Mouse (Mus musculus): ENCODE measurements around the gene Gm11555. TPM values are rescaled to one million over a fixed set of nuclear protein-coding genes. Genes with fewer than 3 reads are reported as not detected.
"Not testable (repeated sequence)": the region's sequence is repeated elsewhere in the genome, so short reads cannot be mapped to it uniquely, and the experiment has no call there.

Gene Gm11555
- polyA plus RNA-seq, 1 experiment from 2014 or later = not detected

DNA sequence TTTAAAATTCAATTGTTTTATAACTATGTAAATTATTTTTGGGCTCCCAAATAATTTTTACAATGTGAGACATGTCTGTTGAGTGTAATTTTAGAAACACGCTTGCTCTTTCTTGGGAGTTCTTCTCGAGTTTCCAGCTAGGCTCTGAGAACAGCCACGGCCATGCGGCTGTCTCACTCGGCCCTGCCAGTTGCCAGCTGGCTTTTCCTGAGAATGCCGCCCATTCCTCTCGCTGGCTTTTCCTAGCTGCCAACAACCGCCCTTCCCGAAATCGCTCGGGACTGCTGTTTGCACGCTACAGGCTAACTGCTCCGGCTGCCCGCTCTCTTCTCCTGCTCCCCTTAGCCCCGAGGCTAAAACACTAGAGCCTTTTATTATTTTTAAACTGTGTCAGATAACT, 3.6 kb downstream of the Gm11555 start:
- no peak for DNase-seq (ENCODE audit: low spot score)
- 86% methylated on average over 15 of the region's 15 CpGs for WGBS

DNA sequence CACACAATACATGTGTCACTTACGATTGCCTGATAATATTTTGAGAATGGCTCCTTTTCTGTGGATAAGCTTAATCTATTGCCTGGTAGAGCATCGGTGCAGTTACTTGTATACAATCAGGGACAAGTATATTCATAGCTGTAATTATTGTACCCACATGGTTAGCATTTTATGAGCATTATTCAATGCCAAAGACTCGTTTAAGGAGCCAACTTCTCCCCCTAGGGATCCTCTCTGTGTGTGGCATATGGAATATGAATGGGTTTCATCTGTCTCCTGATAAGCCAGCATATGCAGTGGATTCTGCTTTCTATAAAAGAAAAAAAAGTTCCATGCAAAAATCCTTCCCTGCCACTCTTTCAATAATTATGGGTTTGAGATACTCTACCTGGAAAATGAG, 5.7 kb downstream of the Gm11555 start:
- Histone ChIP-seq H3K27me3 (replicated peaks; ENCODE audit: control insufficient read depth, insufficient read depth, low read length) (no peaks in the 10 kb centered on the region), H3K4me3 (ENCODE audit: low read depth, low read length) (no peak overlapping the region), H3K9ac (ENCODE audit: low read length) (no peak overlapping the region), H3K4me2 (ENCODE audit: low read length) (no peak overlapping the region), H3K9me3 (ENCODE audit: control insufficient read depth, low read length) (no peaks in the 10 kb centered on the region), H3K27ac (ENCODE audit: low read depth) (no peak overlapping the region), H3K4me1 (replicated peaks; ENCODE audit: control insufficient read depth, insufficient read depth, low read length) (no peaks in the 10 kb centered on the region), H3K36me3 (ENCODE audit: control insufficient read depth, insufficient read depth, low read length) (no peaks in the 10 kb centered on the region)
- ATAC-seq (replicated peaks; ENCODE audit: low FRiP score, low TSS enrichment, low read depth) (no peak), DNase-seq (ENCODE audit: low spot score) (no peak)
- WGBS = 74% methylated on average over 3 of the region's 3 CpGs

More for the DNA sequence above, 3.6 kb downstream of the Gm11555 start:
- Histone ChIP-seq H3K4me3 (ENCODE audit: low read depth, low read length) (no peak overlapping the region), H3K9ac (ENCODE audit: low read length) (no peak overlapping the region), H3K27me3 (replicated peaks; ENCODE audit: control insufficient read depth, insufficient read depth, low read length) (no peaks in the 10 kb centered on the region), H3K4me2 (ENCODE audit: low read length) (no peak overlapping the region), H3K36me3 (ENCODE audit: control insufficient read depth, insufficient read depth, low read length) (no peaks in the 10 kb centered on the region), H3K4me1 (replicated peaks; ENCODE audit: control insufficient read depth, insufficient read depth, low read length) (no peaks in the 10 kb centered on the region), H3K27ac (ENCODE audit: low read depth) (no peak overlapping the region), H3K9me3 (ENCODE audit: control insufficient read depth, low read length) (no peaks in the 10 kb centered on the region)
- ATAC-seq (replicated peaks; ENCODE audit: low FRiP score, low TSS enrichment, low read depth) = no peak

- not testable (repeated sequence) for H3K36me3 ChIP-seq (ENCODE audit: control insufficient read depth, insufficient read depth, low read length); H3K9me3 ChIP-seq (ENCODE audit: control insufficient read depth, low read length); H3K4me3 ChIP-seq (ENCODE audit: low read depth, low read length); DNase-seq (ENCODE audit: low spot score); ATAC-seq (replicated peaks; ENCODE audit: low FRiP score, low TSS enrichment, low read depth); H3K9ac ChIP-seq (ENCODE audit: low read length); H3K27ac ChIP-seq (ENCODE audit: low read depth); H3K4me1 ChIP-seq (replicated peaks; ENCODE audit: control insufficient read depth, insufficient read depth, low read length); H3K4me2 ChIP-seq (ENCODE audit: low read length); H3K27me3 ChIP-seq (replicated peaks; ENCODE audit: control insufficient read depth, insufficient read depth, low read length)
- 77% methylated on average over 9 of the region's 9 CpGs for WGBS
Observed at GRCm38 (mm10) chr11:99643635-99644139, 6.3 kb downstream of the Gm11555 start, which contains the start of gene Krtap4-7. Krtap4-7 (minus strand) TSS chr11:99644089.

- H3K27ac ChIP-seq (ENCODE audit: low read depth) = no peak overlapping the region
- H3K4me2 ChIP-seq (ENCODE audit: low read length) = no peak overlapping the region
- no peaks in the 10 kb centered on the region for H3K4me1 ChIP-seq (replicated peaks; ENCODE audit: control insufficient read depth, insufficient read depth, low read length)
- no peak overlapping the region for H3K9ac ChIP-seq (ENCODE audit: low read length)
- DNase-seq (ENCODE audit: low spot score) = no peak
- no peaks in the 10 kb centered on the region for H3K36me3 ChIP-seq (ENCODE audit: control insufficient read depth, insufficient read depth, low read length)
- 23% methylated on average over 1 of the region's 1 CpGs for WGBS
- ATAC-seq (replicated peaks; ENCODE audit: low FRiP score, low TSS enrichment, low read depth) = no peak
- H3K27me3 ChIP-seq (replicated peaks; ENCODE audit: control insufficient read depth, insufficient read depth, low read length) = no peaks in the 10 kb centered on the region
- H3K4me3 ChIP-seq (ENCODE audit: low read depth, low read length) = no peak overlapping the region
- no peaks in the 10 kb centered on the region for H3K9me3 ChIP-seq (ENCODE audit: control insufficient read depth, low read length)
Observed at GRCm38 (mm10) chr11:99640926-99641325, 9.1 kb downstream of the Gm11555 start.

DNA sequence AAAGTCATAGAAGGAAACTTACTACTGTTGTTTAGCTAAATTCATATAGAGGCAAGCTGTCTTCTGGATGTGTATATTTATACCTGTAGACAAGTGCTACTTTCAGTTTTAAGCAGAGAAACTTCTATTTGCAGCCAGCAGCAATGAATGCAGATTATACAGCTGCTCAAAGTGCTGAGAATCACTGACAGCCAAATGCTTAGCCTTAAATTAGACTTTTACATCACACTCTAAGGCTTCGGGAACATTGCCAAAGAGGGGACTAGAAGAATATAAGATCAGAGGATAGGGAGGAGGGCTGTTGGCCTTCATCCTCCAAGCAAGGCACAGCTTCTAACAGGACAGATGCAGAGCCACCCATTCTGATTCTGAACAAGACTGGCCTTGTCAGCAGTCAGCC, 12.9 kb downstream of the Gm11555 start:
- H3K27ac ChIP-seq (ENCODE audit: low read depth) = no peak overlapping the region
- 88% methylated on average over 1 of the region's 1 CpGs for WGBS
- no peak for DNase-seq (ENCODE audit: low spot score)

DNA sequence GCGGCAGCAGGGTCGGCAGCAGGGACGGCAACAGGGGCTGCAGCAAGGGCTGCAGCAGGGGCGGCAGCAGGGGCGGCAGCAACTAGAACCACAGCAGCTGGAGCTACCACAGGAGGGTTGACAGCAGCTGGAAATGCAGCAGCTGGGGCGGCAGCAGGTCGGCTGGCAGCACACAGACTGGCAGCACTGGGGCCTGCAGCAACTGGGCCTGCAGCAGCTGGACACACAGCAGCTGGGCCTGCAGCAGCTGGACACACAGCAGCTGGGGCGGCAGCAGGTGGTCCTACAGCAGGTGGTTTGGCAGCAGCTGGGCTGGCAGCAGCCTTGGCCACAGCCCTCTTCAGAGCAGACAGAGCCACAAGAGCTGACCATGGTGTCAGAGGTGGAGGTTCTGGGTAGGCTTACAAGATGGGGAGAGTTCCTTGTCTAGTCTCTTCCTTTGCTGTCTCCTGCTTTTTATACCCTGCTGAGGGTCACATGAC, 15.3 kb downstream of the Gm11555 start, which contains the start of gene Krtap4-2:
Krtap4-2 (minus strand) TSS at position 432 of the 482 bp plus-strand sequence.
- no peaks in the 10 kb centered on the region for H3K9me3 ChIP-seq (ENCODE audit: control insufficient read depth, low read length)
- no peak within 1 kb of the TSS for H3K9ac ChIP-seq (ENCODE audit: low read length)
- H3K36me3 ChIP-seq (ENCODE audit: control insufficient read depth, insufficient read depth, low read length) = no peaks in the 10 kb centered on the region
- no peak within 1 kb of the TSS for H3K4me3 ChIP-seq (ENCODE audit: low read depth, low read length)
- H3K27ac ChIP-seq (ENCODE audit: low read depth) = no peak within 1 kb of the TSS
- DNase-seq (ENCODE audit: low spot score) (no peak), ATAC-seq (replicated peaks; ENCODE audit: low FRiP score, low TSS enrichment, low read depth) (no peak)
- H3K27me3 ChIP-seq (replicated peaks; ENCODE audit: control insufficient read depth, insufficient read depth, low read length) = no peaks in the 10 kb centered on the region
- no peak within 1 kb of the TSS for H3K4me2 ChIP-seq (ENCODE audit: low read length)
- WGBS = 32% methylated on average over 8 of the region's 8 CpGs
- H3K4me1 ChIP-seq (replicated peaks; ENCODE audit: control insufficient read depth, insufficient read depth, low read length) = no peaks in the 10 kb centered on the region

More for the DNA sequence above, 12.9 kb downstream of the Gm11555 start:
- H3K9ac ChIP-seq (ENCODE audit: low read length) = no peak overlapping the region
- no peak overlapping the region for H3K4me2 ChIP-seq (ENCODE audit: low read length)
- no peak overlapping the region for H3K4me3 ChIP-seq (ENCODE audit: low read depth, low read length)
- no peak for ATAC-seq (replicated peaks; ENCODE audit: low FRiP score, low TSS enrichment, low read depth)
- no peaks in the 10 kb centered on the region for H3K9me3 ChIP-seq (ENCODE audit: control insufficient read depth, low read length)
- no peaks in the 10 kb centered on the region for H3K36me3 ChIP-seq (ENCODE audit: control insufficient read depth, insufficient read depth, low read length)
- H3K27me3 ChIP-seq (replicated peaks; ENCODE audit: control insufficient read depth, insufficient read depth, low read length) = no peaks in the 10 kb centered on the region
- H3K4me1 ChIP-seq (replicated peaks; ENCODE audit: control insufficient read depth, insufficient read depth, low read length) = no peaks in the 10 kb centered on the region

DNA sequence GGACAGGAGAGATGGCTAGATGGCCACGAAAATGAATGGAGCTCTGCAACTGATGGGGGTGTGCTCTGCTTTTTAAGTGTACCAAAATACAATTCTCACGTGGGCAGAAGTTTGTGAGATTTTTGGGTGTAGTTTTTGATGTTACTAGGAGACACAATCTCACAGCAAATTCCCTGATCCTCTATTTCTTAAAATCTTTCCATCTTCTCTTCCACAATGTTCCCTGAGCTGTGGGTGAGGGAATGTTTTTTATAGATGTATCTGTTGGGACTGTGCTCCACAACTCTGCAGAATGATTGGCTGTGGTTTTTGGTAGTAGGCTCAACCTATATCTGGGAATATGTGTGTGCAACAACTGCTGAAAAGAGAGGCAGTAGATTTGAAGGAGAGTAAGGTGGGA, 16.7 kb downstream of the Gm11555 start:
- Histone ChIP-seq H3K4me3 (ENCODE audit: low read depth, low read length) (no peak overlapping the region), H3K9me3 (ENCODE audit: control insufficient read depth, low read length) (no peaks in the 10 kb centered on the region), H3K4me2 (ENCODE audit: low read length) (no peak overlapping the region), H3K27me3 (replicated peaks; ENCODE audit: control insufficient read depth, insufficient read depth, low read length) (no peaks in the 10 kb centered on the region), H3K4me1 (replicated peaks; ENCODE audit: control insufficient read depth, insufficient read depth, low read length) (no peaks in the 10 kb centered on the region), H3K36me3 (ENCODE audit: control insufficient read depth, insufficient read depth, low read length) (no peaks in the 10 kb centered on the region), H3K9ac (ENCODE audit: low read length) (no peak overlapping the region), H3K27ac (ENCODE audit: low read depth) (no peak overlapping the region)
- DNase-seq (ENCODE audit: low spot score) (no peak), ATAC-seq (replicated peaks; ENCODE audit: low FRiP score, low TSS enrichment, low read depth) (no peak)
- WGBS = 71% methylated on average over 2 of the region's 2 CpGs

GRCm38 (mm10) chr11:99630890-99631289, 19.1 kb downstream of the Gm11555 start:
- H3K36me3 ChIP-seq (ENCODE audit: control insufficient read depth, insufficient read depth, low read length) = no peaks in the 10 kb centered on the region
- no peak overlapping the region for H3K9ac ChIP-seq (ENCODE audit: low read length)
- H3K9me3 ChIP-seq (ENCODE audit: control insufficient read depth, low read length) = no peaks in the 10 kb centered on the region
- no peaks in the 10 kb centered on the region for H3K4me1 ChIP-seq (replicated peaks; ENCODE audit: control insufficient read depth, insufficient read depth, low read length)
- no peak for DNase-seq (ENCODE audit: low spot score)
- no peak for ATAC-seq (replicated peaks; ENCODE audit: low FRiP score, low TSS enrichment, low read depth)
- H3K4me3 ChIP-seq (ENCODE audit: low read depth, low read length) = no peak overlapping the region
- H3K4me2 ChIP-seq (ENCODE audit: low read length) = no peak overlapping the region
- H3K27ac ChIP-seq (ENCODE audit: low read depth) = no peak overlapping the region
- no peaks in the 10 kb centered on the region for H3K27me3 ChIP-seq (replicated peaks; ENCODE audit: control insufficient read depth, insufficient read depth, low read length)
- 57% methylated on average over 3 of the region's 3 CpGs for WGBS

DNA sequence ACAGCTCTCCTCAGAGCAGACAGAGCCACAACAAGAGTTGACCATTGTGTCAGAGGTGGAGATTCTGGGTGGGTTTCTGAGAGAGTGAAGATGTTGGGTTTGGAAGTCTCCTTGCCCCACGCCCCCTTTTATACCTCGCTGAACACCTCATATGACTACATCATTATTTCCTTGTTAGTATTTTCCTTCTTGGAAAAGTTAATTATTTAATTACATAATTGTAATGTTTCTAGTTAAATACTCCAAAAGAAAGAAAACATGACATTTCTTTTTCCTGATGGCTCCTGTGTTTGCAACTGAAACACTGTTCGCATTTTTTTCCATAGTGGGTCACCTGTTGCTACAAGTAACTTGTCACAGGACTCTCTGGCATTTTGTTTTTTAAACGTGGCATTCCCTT, 21.9 kb downstream of the Gm11555 start, which contains the start of gene Krtap4-1:
Krtap4-1 (minus strand) TSS at position 101 of the 400 bp plus-strand sequence.
- Histone ChIP-seq H3K4me3 (ENCODE audit: low read depth, low read length) (no peak within 1 kb of the TSS), H3K36me3 (ENCODE audit: control insufficient read depth, insufficient read depth, low read length) (no peaks in the 10 kb centered on the region), H3K27ac (ENCODE audit: low read depth) (no peak within 1 kb of the TSS), H3K4me2 (ENCODE audit: low read length) (no peak within 1 kb of the TSS), H3K9ac (ENCODE audit: low read length) (no peak within 1 kb of the TSS), H3K27me3 (replicated peaks; ENCODE audit: control insufficient read depth, insufficient read depth, low read length) (no peaks in the 10 kb centered on the region), H3K4me1 (replicated peaks; ENCODE audit: control insufficient read depth, insufficient read depth, low read length) (no peaks in the 10 kb centered on the region), H3K9me3 (ENCODE audit: control insufficient read depth, low read length) (no peaks in the 10 kb centered on the region)
- DNase-seq (ENCODE audit: low spot score) = no peak
- WGBS = 81% methylated on average over 4 of the region's 4 CpGs
- ATAC-seq (replicated peaks; ENCODE audit: low FRiP score, low TSS enrichment, low read depth) = no peak
